Mouse (Mus musculus): ENCODE data around the gene Smc4. TPM values are rescaled to one million over a fixed set of nuclear protein-coding genes. Genes with fewer than 3 reads are reported as not detected.
A peak's percentile ranks its signal among the peaks of the same experiment; 100 is the strongest.

Smc4 gene
- total RNA-seq, 1 experiment = 91.4 TPM

GRCm38 (mm10) chr3:69051894-69052293 lies 47.4 kb downstream of the Smc4 start:
- Histone ChIP-seq H3K4me3 (ENCODE audit: insufficient read depth in 1 of 2, low read depth in 1 of 2, low read length in 2 of 2, poor library complexity in 1 of 2, severe bottlenecking in 1 of 2) (peak overlapping the region in 1 of 2 experiments; percentile 28; a peak in 1 of 4 replicates), H3K4me1 (ENCODE audit: control insufficient read depth in 2 of 2, insufficient read depth in 2 of 2, low read length in 2 of 2, poor library complexity in 1 of 2) (peaks cover 0 to 3% of the 10 kb centered on the region in 2 experiments; a peak in 1 of 4 replicates), H3K36me3 (ENCODE audit: control insufficient read depth, insufficient read depth, low read length, poor library complexity, severe bottlenecking) (no peaks in the 10 kb centered on the region), H3K9me3 (ENCODE audit: control insufficient read depth, insufficient read depth, low read depth, low read length) (no peaks in the 10 kb centered on the region), H3K27ac (ENCODE audit: insufficient read depth, low read depth, low read length, poor library complexity, severe bottlenecking) (no peak overlapping the region), H3K9ac (ENCODE audit: insufficient read depth, low read depth, low read length, poor library complexity, severe bottlenecking) (no peak overlapping the region)
- in situ Hi-C loops (cut with MboI; ENCODE audit: low sequenced_read_pairs in 2 of 2, unreplicated experiment in 2 of 2) = no loop called here
- DNase-seq (ENCODE audit: low read depth, low spot score) = no peak
- no peak for TF ChIP-seq ZNF384 (IDR thresholded peaks at IDR 0.05; ENCODE audit: low read depth, low read length)
- no peak for TF ChIP-seq HCFC1 (IDR thresholded peaks at IDR 0.05; ENCODE audit: borderline replicate concordance, insufficient read depth, low read length)
- TF ChIP-seq MAFK (IDR thresholded peaks at IDR 0.05; ENCODE audit: insufficient read depth, low read depth, low read length) = no peak
- TF ChIP-seq CHD2 (IDR thresholded peaks at IDR 0.05; ENCODE audit: low read depth, low read length) = no peak
- TF ChIP-seq ZC3H11A (IDR thresholded peaks at IDR 0.05; ENCODE audit: borderline replicate concordance, low read depth, low read length) = no peak

GRCm38 (mm10) chr3:69054760-69055432 lies 50.4 kb downstream of the Smc4 start:
- Histone ChIP-seq H3K4me1 (ENCODE audit: control insufficient read depth in 2 of 2, insufficient read depth in 2 of 2, low read length in 2 of 2, poor library complexity in 1 of 2) (peaks cover 0 to 3% of the 10 kb centered on the region in 2 experiments; a peak in 1 of 4 replicates), H3K27ac (ENCODE audit: insufficient read depth, low read depth, low read length, poor library complexity, severe bottlenecking) (no peak overlapping the region), H3K9me3 (ENCODE audit: control insufficient read depth, insufficient read depth, low read depth, low read length) (no peaks in the 10 kb centered on the region), H3K9ac (ENCODE audit: insufficient read depth, low read depth, low read length, poor library complexity, severe bottlenecking) (no peak overlapping the region), H3K36me3 (ENCODE audit: control insufficient read depth, insufficient read depth, low read length, poor library complexity, severe bottlenecking) (no peaks in the 10 kb centered on the region), H3K4me3 (ENCODE audit: insufficient read depth in 1 of 2, low read depth in 1 of 2, low read length in 2 of 2, poor library complexity in 1 of 2, severe bottlenecking in 1 of 2) (no peak overlapping the region)
- no peak for DNase-seq (ENCODE audit: low read depth, low spot score)
- TF ChIP-seq MAFK (IDR thresholded peaks at IDR 0.05; ENCODE audit: insufficient read depth, low read depth, low read length) (no peak), CHD2 (IDR thresholded peaks at IDR 0.05; ENCODE audit: low read depth, low read length) (no peak), ZNF384 (IDR thresholded peaks at IDR 0.05; ENCODE audit: low read depth, low read length) (no peak), HCFC1 (IDR thresholded peaks at IDR 0.05; ENCODE audit: borderline replicate concordance, insufficient read depth, low read length) (no peak), ZC3H11A (IDR thresholded peaks at IDR 0.05; ENCODE audit: borderline replicate concordance, low read depth, low read length) (no peak)
- in situ Hi-C loops (cut with MboI; ENCODE audit: low sequenced_read_pairs in 2 of 2, unreplicated experiment in 2 of 2) = no loop called here

- Histone ChIP-seq H3K36me3 (ENCODE audit: control insufficient read depth, insufficient read depth, low read length, poor library complexity, severe bottlenecking) (no peaks in the 10 kb centered on the region), H3K27ac (ENCODE audit: insufficient read depth, low read depth, low read length, poor library complexity, severe bottlenecking) (no peak overlapping the region), H3K4me3 (ENCODE audit: insufficient read depth in 1 of 2, low read depth in 1 of 2, low read length in 2 of 2, poor library complexity in 1 of 2, severe bottlenecking in 1 of 2) (no peak overlapping the region), H3K4me1 (ENCODE audit: control insufficient read depth in 2 of 2, insufficient read depth in 2 of 2, low read length in 2 of 2, poor library complexity in 1 of 2) (peaks cover 0 to 3% of the 10 kb centered on the region in 2 experiments; a peak in 1 of 4 replicates), H3K9me3 (ENCODE audit: control insufficient read depth, insufficient read depth, low read depth, low read length) (no peaks in the 10 kb centered on the region), H3K9ac (ENCODE audit: insufficient read depth, low read depth, low read length, poor library complexity, severe bottlenecking) (no peak overlapping the region)
- in situ Hi-C loops (cut with MboI; ENCODE audit: low sequenced_read_pairs in 2 of 2, unreplicated experiment in 2 of 2) = no loop called here
- TF ChIP-seq ZNF384 (IDR thresholded peaks at IDR 0.05; ENCODE audit: low read depth, low read length) = no peak
- TF ChIP-seq CHD2 (IDR thresholded peaks at IDR 0.05; ENCODE audit: low read depth, low read length) = no peak
- TF ChIP-seq HCFC1 (IDR thresholded peaks at IDR 0.05; ENCODE audit: borderline replicate concordance, insufficient read depth, low read length) = no peak
- TF ChIP-seq MAFK (IDR thresholded peaks at IDR 0.05; ENCODE audit: insufficient read depth, low read depth, low read length) = no peak
- no peak for TF ChIP-seq ZC3H11A (IDR thresholded peaks at IDR 0.05; ENCODE audit: borderline replicate concordance, low read depth, low read length)
- no peak for DNase-seq (ENCODE audit: low read depth, low spot score)
These were observed 51.3 kb downstream of the Smc4 start for GRCm38 (mm10) chr3:69055871-69056270.

- Histone ChIP-seq H3K36me3 (ENCODE audit: control insufficient read depth, insufficient read depth, low read length, poor library complexity, severe bottlenecking) (no peaks in the 10 kb centered on the region; the same call in 1 of the 2 replicates), H3K27ac (ENCODE audit: insufficient read depth, low read depth, low read length, poor library complexity, severe bottlenecking) (no peak overlapping the region), H3K4me1 (ENCODE audit: control insufficient read depth in 2 of 2, insufficient read depth in 2 of 2, low read length in 2 of 2, poor library complexity in 1 of 2) (no peaks in the 10 kb centered on the region), H3K9ac (ENCODE audit: insufficient read depth, low read depth, low read length, poor library complexity, severe bottlenecking) (no peak overlapping the region), H3K4me3 (ENCODE audit: insufficient read depth in 1 of 2, low read depth in 1 of 2, low read length in 2 of 2, poor library complexity in 1 of 2, severe bottlenecking in 1 of 2) (no peak overlapping the region), H3K9me3 (ENCODE audit: control insufficient read depth, insufficient read depth, low read depth, low read length) (no peaks in the 10 kb centered on the region)
- no peak for TF ChIP-seq CHD2 (IDR thresholded peaks at IDR 0.05; ENCODE audit: low read depth, low read length)
- TF ChIP-seq ZNF384 (IDR thresholded peaks at IDR 0.05; ENCODE audit: low read depth, low read length) = no peak
- no peak for TF ChIP-seq ZC3H11A (IDR thresholded peaks at IDR 0.05; ENCODE audit: borderline replicate concordance, low read depth, low read length)
- TF ChIP-seq HCFC1 (IDR thresholded peaks at IDR 0.05; ENCODE audit: borderline replicate concordance, insufficient read depth, low read length) = no peak
- no peak for TF ChIP-seq MAFK (IDR thresholded peaks at IDR 0.05; ENCODE audit: insufficient read depth, low read depth, low read length)
- no peak for DNase-seq (ENCODE audit: low read depth, low spot score)
- in situ Hi-C loops (cut with MboI; ENCODE audit: low sequenced_read_pairs in 2 of 2, unreplicated experiment in 2 of 2) = no loop called here
These were observed 56.1 kb downstream of the Smc4 start for GRCm38 (mm10) chr3:69060672-69061071.

Measured in ES-E14 (cell line).